Mouse (Mus musculus): ENCODE data around the gene St5.

The St5 gene

GRCm38 (mm10) chr7:109492616-109493318 is 210.6 kb downstream of the St5 start:
- DNase-seq (ENCODE audit: low read depth, low spot score), result no peak

- DNase-seq (ENCODE audit: low read depth, low spot score), result no peak
Observed at GRCm38 (mm10) chr7:109484221-109484620, 219.2 kb downstream of the St5 start.

- DNase-seq (ENCODE audit: low read depth, low spot score), result no peak
Observed at GRCm38 (mm10) chr7:109480765-109481197, 222.6 kb downstream of the St5 start.

- DNase-seq (ENCODE audit: low read depth, low spot score), result no peak
Observed at GRCm38 (mm10) chr7:109477926-109478325, 225.5 kb downstream of the St5 start.

Measured in telencephalon, adult 2 months (tissue).